Mouse (Mus musculus): Measurements from ENCODE around the gene Cbfb. TPM values are rescaled to one million over a fixed set of nuclear protein-coding genes. Genes with fewer than 3 reads are reported as not detected.
A peak's percentile ranks its signal among the peaks of the same experiment; 100 is the strongest.
"Not testable (repeated sequence)": the region's sequence is repeated elsewhere in the genome, so short reads cannot be mapped to it uniquely, and the experiment has no call there.

Cbfb gene
- polyA plus RNA-seq, 1 experiment from 2014 or later = 34.7 TPM

- Histone ChIP-seq H3K9ac (replicated peaks; ENCODE audit: low read length) (peak overlapping the region; percentile 84), H3K27me3 (ENCODE audit: control insufficient read depth, insufficient read depth, low read length) (no peaks in the 10 kb centered on the region), H3K36me3 (ENCODE audit: control insufficient read depth, insufficient read depth, low read length) (no peaks in the 10 kb centered on the region), H3K4me2 (ENCODE audit: low read length) (peak overlapping the region; percentile 69), H3K4me3 (replicated peaks; ENCODE audit: low read depth, low read length) (peak overlapping the region; percentile 88), H3K9me3 (ENCODE audit: control insufficient read depth, low read length) (no peaks in the 10 kb centered on the region), H3K27ac (replicated peaks; ENCODE audit: low read depth, low read length) (peak overlapping the region; percentile 87), H3K4me1 (ENCODE audit: control insufficient read depth, insufficient read depth, low read length) (no peaks in the 10 kb centered on the region; the same call in 1 of the 2 replicates)
- ATAC-seq (ENCODE audit: low FRiP score, low TSS enrichment) (peak; percentile 52), DNase-seq (peak; percentile 80)
- WGBS = under 1% methylated on average over 92 of the region's 92 CpGs
These were observed 885 bp downstream of the Cbfb start for GRCm38 (mm10) chr8:105171116-105172002.

- H3K4me1 ChIP-seq (ENCODE audit: control insufficient read depth, insufficient read depth, low read length) = no peaks in the 10 kb centered on the region; the same call in 1 of the 2 replicates
- WGBS = 20% methylated on average over 6 of the region's 6 CpGs
- H3K27ac ChIP-seq (replicated peaks; ENCODE audit: low read depth, low read length) = no peak overlapping the region
- ATAC-seq (ENCODE audit: low FRiP score, low TSS enrichment) = no peak
- no peaks in the 10 kb centered on the region for H3K27me3 ChIP-seq (ENCODE audit: control insufficient read depth, insufficient read depth, low read length)
- no peaks in the 10 kb centered on the region for H3K36me3 ChIP-seq (ENCODE audit: control insufficient read depth, insufficient read depth, low read length)
- H3K4me3 ChIP-seq (replicated peaks; ENCODE audit: low read depth, low read length) = peak overlapping the region; percentile 88
- no peaks in the 10 kb centered on the region for H3K9me3 ChIP-seq (ENCODE audit: control insufficient read depth, low read length)
- peak overlapping the region; percentile 84 for H3K9ac ChIP-seq (replicated peaks; ENCODE audit: low read length)
- peak overlapping the region; percentile 69 for H3K4me2 ChIP-seq (ENCODE audit: low read length)
- DNase-seq = no peak
These were observed 1.5 kb downstream of the Cbfb start for GRCm38 (mm10) chr8:105172003-105172362.

DNA sequence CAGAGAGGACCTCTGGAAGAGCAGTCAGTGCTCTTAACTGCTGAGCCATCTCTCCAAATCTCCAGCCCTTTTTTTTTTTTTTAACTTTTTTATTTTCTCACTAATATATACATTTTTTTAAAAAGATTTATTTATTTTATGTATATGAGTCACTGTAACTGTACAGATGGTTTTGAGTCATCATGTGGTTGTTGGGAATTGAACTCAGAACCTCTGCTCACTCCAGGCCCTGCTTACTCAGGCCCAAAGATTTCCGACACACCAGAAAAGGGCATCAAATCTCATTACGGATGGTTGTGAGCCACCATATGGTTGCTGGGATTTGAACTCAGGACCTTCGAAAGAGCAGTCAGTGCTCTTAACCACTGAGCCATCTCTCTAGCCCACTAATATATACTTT, 4.8 kb downstream of the Cbfb start:
- not testable (repeated sequence) for H3K9ac ChIP-seq (replicated peaks; ENCODE audit: low read length); H3K27me3 ChIP-seq (ENCODE audit: control insufficient read depth, insufficient read depth, low read length); ATAC-seq (ENCODE audit: low FRiP score, low TSS enrichment); H3K4me1 ChIP-seq (ENCODE audit: control insufficient read depth, insufficient read depth, low read length); H3K4me3 ChIP-seq (replicated peaks; ENCODE audit: low read depth, low read length); H3K27ac ChIP-seq (replicated peaks; ENCODE audit: low read depth, low read length); DNase-seq; H3K4me2 ChIP-seq (ENCODE audit: low read length); H3K9me3 ChIP-seq (ENCODE audit: control insufficient read depth, low read length); H3K36me3 ChIP-seq (ENCODE audit: control insufficient read depth, insufficient read depth, low read length)
- WGBS = 94% methylated on average over 3 of the region's 3 CpGs

DNA sequence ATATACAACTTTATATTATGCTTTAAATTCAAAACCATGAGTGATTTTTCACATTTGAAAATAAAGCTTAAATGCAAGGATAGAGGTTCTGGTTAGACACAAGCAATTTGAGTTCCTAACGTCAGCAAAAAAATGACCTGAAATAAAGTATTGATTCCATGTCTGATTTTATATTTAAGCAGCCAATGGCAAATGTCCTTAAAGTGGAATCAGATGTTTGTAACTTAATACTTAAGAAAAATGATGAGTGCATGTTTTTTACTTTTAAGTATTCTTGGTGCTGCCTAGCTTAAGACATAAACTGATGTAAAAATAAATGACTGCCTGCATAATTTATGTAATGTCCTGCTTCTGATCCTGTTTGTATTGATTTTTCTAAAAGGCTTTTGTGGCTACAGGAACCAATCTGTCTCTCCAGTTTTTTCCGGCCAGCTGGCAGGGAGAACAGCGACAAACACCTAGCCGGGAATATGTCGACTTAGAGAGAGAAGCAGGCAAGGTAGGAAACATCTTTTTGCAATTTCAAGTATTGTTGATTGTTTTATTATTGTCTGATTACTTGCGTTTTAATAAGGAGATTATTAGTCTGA, 7.8 kb downstream of the Cbfb start:
- Histone ChIP-seq H3K4me3 (replicated peaks; ENCODE audit: low read depth, low read length) (no peak overlapping the region), H3K36me3 (ENCODE audit: control insufficient read depth, insufficient read depth, low read length) (no peaks in the 10 kb centered on the region), H3K4me1 (ENCODE audit: control insufficient read depth, insufficient read depth, low read length) (no peaks in the 10 kb centered on the region), H3K27ac (replicated peaks; ENCODE audit: low read depth, low read length) (no peak overlapping the region), H3K9me3 (ENCODE audit: control insufficient read depth, low read length) (no peaks in the 10 kb centered on the region), H3K9ac (replicated peaks; ENCODE audit: low read length) (no peak overlapping the region), H3K4me2 (ENCODE audit: low read length) (no peak overlapping the region), H3K27me3 (ENCODE audit: control insufficient read depth, insufficient read depth, low read length) (no peaks in the 10 kb centered on the region)
- WGBS = 87% methylated on average over 6 of the region's 6 CpGs
- no peak for ATAC-seq (ENCODE audit: low FRiP score, low TSS enrichment)
- DNase-seq = no peak

- H3K27ac ChIP-seq (replicated peaks; ENCODE audit: low read depth, low read length) = no peak overlapping the region
- H3K9ac ChIP-seq (replicated peaks; ENCODE audit: low read length) = no peak overlapping the region
- ATAC-seq (ENCODE audit: low FRiP score, low TSS enrichment) = no peak
- no peaks in the 10 kb centered on the region for H3K9me3 ChIP-seq (ENCODE audit: control insufficient read depth, low read length)
- H3K36me3 ChIP-seq (ENCODE audit: control insufficient read depth, insufficient read depth, low read length) = no peaks in the 10 kb centered on the region
- H3K4me3 ChIP-seq (replicated peaks; ENCODE audit: low read depth, low read length) = no peak overlapping the region
- no peak overlapping the region for H3K4me2 ChIP-seq (ENCODE audit: low read length)
- H3K4me1 ChIP-seq (ENCODE audit: control insufficient read depth, insufficient read depth, low read length) = no peaks in the 10 kb centered on the region
- H3K27me3 ChIP-seq (ENCODE audit: control insufficient read depth, insufficient read depth, low read length) = no peaks in the 10 kb centered on the region
- 92% methylated on average over 1 of the region's 1 CpGs for WGBS
- DNase-seq = no peak
These were observed 11.7 kb downstream of the Cbfb start for GRCm38 (mm10) chr8:105182201-105182600.

- Histone ChIP-seq H3K4me1 (ENCODE audit: control insufficient read depth, insufficient read depth, low read length) (no peaks in the 10 kb centered on the region), H3K4me2 (ENCODE audit: low read length) (no peak overlapping the region), H3K27me3 (ENCODE audit: control insufficient read depth, insufficient read depth, low read length) (no peaks in the 10 kb centered on the region), H3K27ac (replicated peaks; ENCODE audit: low read depth, low read length) (no peak overlapping the region), H3K9me3 (ENCODE audit: control insufficient read depth, low read length) (no peaks in the 10 kb centered on the region), H3K36me3 (ENCODE audit: control insufficient read depth, insufficient read depth, low read length) (no peaks in the 10 kb centered on the region), H3K4me3 (replicated peaks; ENCODE audit: low read depth, low read length) (no peak overlapping the region), H3K9ac (replicated peaks; ENCODE audit: low read length) (no peak overlapping the region)
- ATAC-seq (ENCODE audit: low FRiP score, low TSS enrichment) (no peak), DNase-seq (no peak)
- 89% methylated on average over 1 of the region's 1 CpGs for WGBS
These were observed 16.1 kb downstream of the Cbfb start for GRCm38 (mm10) chr8:105186467-105187005.

DNA sequence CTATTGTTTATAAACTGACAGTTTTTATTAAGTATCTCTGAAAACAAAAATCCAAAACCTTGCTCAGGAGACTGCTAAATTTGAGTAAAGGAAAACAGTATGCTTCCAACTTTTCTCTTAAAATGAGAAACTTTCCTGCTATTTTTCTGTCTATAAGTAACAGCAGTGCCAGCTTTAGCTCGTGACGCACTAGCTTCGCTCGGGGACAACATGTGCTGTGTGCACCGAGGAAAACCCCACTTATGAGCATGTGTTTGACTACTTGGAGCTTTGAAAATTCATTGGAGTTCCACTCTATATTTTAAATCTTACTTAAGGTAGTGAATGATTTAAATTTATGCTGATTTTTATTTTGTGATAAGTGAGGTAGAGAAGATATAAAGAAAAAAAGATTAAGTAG, 21.7 kb downstream of the Cbfb start:
- Histone ChIP-seq H3K4me1 (ENCODE audit: control insufficient read depth, insufficient read depth, low read length) (no peaks in the 10 kb centered on the region), H3K9me3 (ENCODE audit: control insufficient read depth, low read length) (no peaks in the 10 kb centered on the region), H3K9ac (replicated peaks; ENCODE audit: low read length) (no peak overlapping the region), H3K27ac (replicated peaks; ENCODE audit: low read depth, low read length) (no peak overlapping the region), H3K27me3 (ENCODE audit: control insufficient read depth, insufficient read depth, low read length) (no peaks in the 10 kb centered on the region), H3K4me2 (ENCODE audit: low read length) (no peak overlapping the region), H3K36me3 (ENCODE audit: control insufficient read depth, insufficient read depth, low read length) (peaks cover 26% of the 10 kb centered on the region), H3K4me3 (replicated peaks; ENCODE audit: low read depth, low read length) (no peak overlapping the region)
- 95% methylated on average over 5 of the region's 5 CpGs for WGBS
- DNase-seq (no peak), ATAC-seq (ENCODE audit: low FRiP score, low TSS enrichment) (no peak)

DNA sequence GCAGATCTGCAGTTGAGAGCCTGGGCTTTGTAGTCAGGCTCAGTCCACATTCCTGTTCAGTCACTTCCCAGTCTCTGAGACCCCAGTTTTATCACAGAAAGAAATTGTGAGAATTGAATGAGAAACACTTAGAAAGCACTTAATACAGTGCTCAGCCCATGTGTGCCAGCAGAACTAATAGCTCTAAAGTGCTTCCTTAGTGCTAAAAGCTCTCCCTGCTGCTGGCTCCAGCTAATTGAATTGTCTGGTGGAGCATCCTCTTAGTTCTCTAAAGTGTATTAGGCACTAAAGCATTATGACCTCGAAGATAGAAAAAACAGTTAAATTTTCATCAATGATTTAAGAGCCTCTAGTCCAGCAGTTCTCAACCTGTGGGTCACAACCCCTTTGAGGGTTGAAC, 35.3 kb downstream of the Cbfb start:
- no peak overlapping the region for H3K9ac ChIP-seq (replicated peaks; ENCODE audit: low read length)
- no peaks in the 10 kb centered on the region for H3K9me3 ChIP-seq (ENCODE audit: control insufficient read depth, low read length)
- DNase-seq = no peak
- H3K36me3 ChIP-seq (ENCODE audit: control insufficient read depth, insufficient read depth, low read length) = peaks cover 10% of the 10 kb centered on the region; the same call in 1 of the 2 replicates
- no peaks in the 10 kb centered on the region for H3K27me3 ChIP-seq (ENCODE audit: control insufficient read depth, insufficient read depth, low read length)
- WGBS = 95% methylated on average over 1 of the region's 1 CpGs
- no peak overlapping the region for H3K4me2 ChIP-seq (ENCODE audit: low read length)
- H3K4me3 ChIP-seq (replicated peaks; ENCODE audit: low read depth, low read length) = no peak overlapping the region
- ATAC-seq (ENCODE audit: low FRiP score, low TSS enrichment) = no peak
- no peaks in the 10 kb centered on the region for H3K4me1 ChIP-seq (ENCODE audit: control insufficient read depth, insufficient read depth, low read length)
- no peak overlapping the region for H3K27ac ChIP-seq (replicated peaks; ENCODE audit: low read depth, low read length)

Measured in midbrain, embryonic 14.5 days (tissue).